Mouse (Mus musculus): ENCODE measurements around the gene Nkx6-2.

DNA sequence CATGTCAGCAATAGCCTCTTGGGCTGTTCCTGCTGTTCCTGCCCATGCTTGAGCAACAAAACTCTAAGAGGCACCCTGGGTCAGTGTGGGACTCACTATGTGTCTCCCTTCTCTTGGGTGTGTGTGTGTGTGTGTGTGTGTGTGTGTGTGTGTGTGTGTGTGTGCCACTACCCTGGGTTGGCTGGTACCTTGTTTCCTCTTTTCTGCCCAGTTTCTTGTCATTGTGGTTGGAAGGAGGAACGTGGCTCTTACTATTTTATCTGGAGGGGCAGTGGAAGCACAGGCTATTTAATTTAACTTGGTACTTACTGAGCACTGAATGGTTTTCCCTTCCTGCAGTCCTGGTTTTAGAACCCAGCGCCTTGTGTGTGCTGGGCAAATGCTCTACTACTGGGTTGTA is 27.7 kb upstream of the Nkx6-2 start:
- TF ChIP-seq CTCF (IDR thresholded peaks at IDR 0.05) (no peak), POLR2A (IDR thresholded peaks at IDR 0.05; ENCODE audit: insufficient read depth, low read depth, low read length) (no peak)
